Mouse (Mus musculus) kidney, adult 8-10 months (tissue): ENCODE results near the gene Rpl36al.

Experiments
- DNase-seq, 2 experiments: peaks; one replicate each; pipeline ENCODE4 v3.0.0; 2022

The Rpl36al gene

DNA sequence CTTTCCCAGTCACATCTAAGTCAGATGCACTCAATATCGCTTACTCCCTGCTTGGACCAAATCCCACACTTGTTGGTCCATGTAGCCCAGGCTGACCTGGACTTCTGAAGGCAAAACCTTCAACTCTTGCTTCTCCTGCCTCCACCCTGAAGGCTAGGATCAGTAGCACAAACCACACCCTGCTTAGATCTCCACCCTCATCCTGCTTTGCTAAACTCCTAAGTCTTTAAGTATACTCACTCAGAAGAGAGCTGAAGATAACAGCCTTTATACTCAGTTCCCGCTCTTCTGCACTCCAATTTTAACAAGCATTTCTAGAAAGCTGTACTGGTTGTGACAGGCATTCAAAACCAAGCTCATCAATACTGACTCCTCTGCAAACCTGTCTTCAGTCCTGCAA is 26.8 kb downstream of the Rpl36al start:
- no peak for DNase-seq

- no peak for DNase-seq
Measured at GRCm38 (mm10) chr12:69156436-69156835, 27.4 kb downstream of the Rpl36al start.

GRCm38 (mm10) chr12:69155923-69156322 is 28.0 kb downstream of the Rpl36al start:
- no peak for DNase-seq

DNA sequence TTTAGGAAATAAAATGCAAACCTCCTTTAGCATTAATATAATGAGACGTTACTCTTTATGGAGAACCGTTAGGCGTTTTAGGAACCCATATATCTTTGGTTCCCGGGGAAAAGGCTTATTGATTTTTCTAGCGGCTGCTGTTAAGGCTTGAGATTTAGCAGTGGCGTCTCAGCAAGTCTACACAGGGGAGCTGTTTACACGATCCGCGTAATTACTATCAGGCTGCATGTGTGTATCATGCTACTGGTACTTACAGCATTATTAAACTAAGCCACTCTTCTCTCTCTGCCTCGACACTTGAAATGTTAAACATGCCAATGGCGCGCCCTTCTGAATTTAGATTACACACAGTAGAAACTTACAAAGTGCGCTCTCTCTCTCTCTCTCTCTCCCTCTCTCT is 33.8 kb downstream of the Rpl36al start:
- DNase-seq, result no peak

GRCm38 (mm10) chr12:69147166-69147735 is 36.6 kb downstream of the Rpl36al start:
- DNase-seq, result no peak

GRCm38 (mm10) chr12:69143460-69143859 is 40.4 kb downstream of the Rpl36al start:
- no peak for DNase-seq

GRCm38 (mm10) chr12:69139841-69140240 is 44.0 kb downstream of the Rpl36al start:
- no peak for DNase-seq

- no peak for DNase-seq
Measured at GRCm38 (mm10) chr12:69139201-69139600, 44.7 kb downstream of the Rpl36al start.
